Mouse (Mus musculus): ENCODE measurements at regions not wholly inside any gene's neighbourhood (a gene's known extent, or its start where the extent isn't known, plus 50 kb on each side); places are given as distances from the start of the nearest gene placed in this dataset.
"Not testable (repeated sequence)": the region's sequence is repeated elsewhere in the genome, so short reads cannot be mapped to it uniquely, and the experiment has no call there.

DNA sequence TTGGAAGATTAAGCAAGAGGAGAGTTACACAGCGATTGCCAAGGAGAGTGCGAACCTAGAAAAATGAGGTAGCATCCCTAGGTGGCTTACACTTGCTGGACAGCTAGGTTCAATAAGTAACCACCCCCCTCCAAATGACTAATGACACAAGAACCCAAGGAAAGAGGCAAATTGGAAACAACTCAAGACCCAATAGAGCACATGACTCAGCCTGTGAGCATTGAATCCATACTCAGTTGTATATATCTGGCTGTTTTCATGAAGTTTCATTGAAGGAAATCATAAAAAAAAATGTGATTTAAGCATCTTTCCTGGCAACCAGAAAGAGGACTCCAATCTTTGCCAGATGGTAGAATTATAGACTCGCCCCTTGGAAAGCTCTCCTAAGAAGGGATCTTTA is 84.3 kb upstream of the Rmdn2 start:
- H3K4me3 ChIP-seq (replicated peaks; ENCODE audit: low read length): no peak overlapping the region
- no peaks in the 10 kb centered on the region for H3K27me3 ChIP-seq (replicated peaks; ENCODE audit: control insufficient read depth, insufficient read depth, low read length)
- no peak for ATAC-seq
- no peaks in the 10 kb centered on the region for H3K4me1 ChIP-seq (replicated peaks; ENCODE audit: control insufficient read depth, insufficient read depth, low read length)
- H3K9me3 ChIP-seq (ENCODE audit: control insufficient read depth, low read length): no peaks in the 10 kb centered on the region
- H3K27ac ChIP-seq (ENCODE audit: low read length): no peak overlapping the region
- no peak overlapping the region for H3K9ac ChIP-seq (replicated peaks; ENCODE audit: low read depth, low read length)
- no peak overlapping the region for H3K4me2 ChIP-seq (ENCODE audit: low read length)
- H3K36me3 ChIP-seq (ENCODE audit: control insufficient read depth, insufficient read depth): no peaks in the 10 kb centered on the region
- WGBS: 91% methylated on average over 3 of the region's 3 CpGs

DNA sequence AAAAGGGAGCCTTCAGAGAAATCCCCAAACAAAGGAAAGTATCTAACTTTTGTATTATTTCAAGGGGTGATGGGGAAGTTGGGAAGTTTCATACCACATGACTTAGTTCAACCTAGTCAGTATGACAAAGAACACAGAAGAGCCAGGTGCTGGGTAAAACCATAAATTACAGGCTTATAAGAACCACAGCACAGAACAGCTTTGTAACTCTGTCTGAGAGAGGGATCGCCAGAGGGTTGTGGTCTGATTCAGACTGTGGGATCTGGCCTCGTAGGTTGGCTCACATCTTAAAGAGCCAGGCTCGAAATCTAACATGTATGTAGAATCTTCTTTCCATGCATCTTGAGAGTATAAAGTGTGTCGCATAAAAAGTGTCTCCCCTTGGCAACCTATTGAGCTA is 75.1 kb upstream of the Rmdn2 start:
- H3K36me3 ChIP-seq (ENCODE audit: control insufficient read depth, insufficient read depth): no peaks in the 10 kb centered on the region
- ATAC-seq: no peak
- no peak overlapping the region for H3K27ac ChIP-seq (ENCODE audit: low read length)
- no peak overlapping the region for H3K4me3 ChIP-seq (replicated peaks; ENCODE audit: low read length)
- WGBS: 80% methylated on average over 4 of the region's 4 CpGs
- H3K9ac ChIP-seq (replicated peaks; ENCODE audit: low read depth, low read length): no peak overlapping the region
- H3K4me2 ChIP-seq (ENCODE audit: low read length): no peak overlapping the region
- H3K9me3 ChIP-seq (ENCODE audit: control insufficient read depth, low read length): no peaks in the 10 kb centered on the region
- H3K27me3 ChIP-seq (replicated peaks; ENCODE audit: control insufficient read depth, insufficient read depth, low read length): no peaks in the 10 kb centered on the region
- H3K4me1 ChIP-seq (replicated peaks; ENCODE audit: control insufficient read depth, insufficient read depth, low read length): no peaks in the 10 kb centered on the region

DNA sequence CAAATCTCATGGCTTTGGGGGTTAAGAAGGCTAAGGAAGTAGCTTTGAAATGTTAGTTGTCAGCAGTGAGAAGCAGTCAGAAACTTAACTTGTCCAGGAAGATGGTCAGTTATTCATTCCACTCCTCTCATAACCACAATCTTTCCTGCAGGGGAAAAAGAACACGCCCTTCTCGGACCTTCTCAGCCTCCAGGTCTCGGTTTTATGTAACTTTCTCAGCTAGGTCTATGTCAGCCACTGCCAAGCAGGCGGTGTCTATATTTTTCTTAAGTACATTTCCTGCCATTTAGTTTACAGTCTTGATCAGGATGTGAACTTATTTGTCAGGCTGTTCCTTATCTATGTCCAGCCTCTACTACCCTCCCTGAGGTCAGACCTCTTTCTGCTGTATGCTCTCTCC is 72.9 kb upstream of the Rmdn2 start:
- no peaks in the 10 kb centered on the region for H3K36me3 ChIP-seq (ENCODE audit: control insufficient read depth, insufficient read depth)
- peaks cover under 1% of the 10 kb centered on the region; the same call in 1 of the 2 replicates for H3K4me1 ChIP-seq (replicated peaks; ENCODE audit: control insufficient read depth, insufficient read depth, low read length)
- ATAC-seq: no peak
- no peak overlapping the region for H3K27ac ChIP-seq (ENCODE audit: low read length)
- H3K27me3 ChIP-seq (replicated peaks; ENCODE audit: control insufficient read depth, insufficient read depth, low read length): no peaks in the 10 kb centered on the region
- H3K9me3 ChIP-seq (ENCODE audit: control insufficient read depth, low read length): no peaks in the 10 kb centered on the region
- 88% methylated on average over 4 of the region's 4 CpGs for WGBS
- H3K9ac ChIP-seq (replicated peaks; ENCODE audit: low read depth, low read length): no peak overlapping the region
- H3K4me3 ChIP-seq (replicated peaks; ENCODE audit: low read length): no peak overlapping the region
- no peak overlapping the region for H3K4me2 ChIP-seq (ENCODE audit: low read length)

DNA sequence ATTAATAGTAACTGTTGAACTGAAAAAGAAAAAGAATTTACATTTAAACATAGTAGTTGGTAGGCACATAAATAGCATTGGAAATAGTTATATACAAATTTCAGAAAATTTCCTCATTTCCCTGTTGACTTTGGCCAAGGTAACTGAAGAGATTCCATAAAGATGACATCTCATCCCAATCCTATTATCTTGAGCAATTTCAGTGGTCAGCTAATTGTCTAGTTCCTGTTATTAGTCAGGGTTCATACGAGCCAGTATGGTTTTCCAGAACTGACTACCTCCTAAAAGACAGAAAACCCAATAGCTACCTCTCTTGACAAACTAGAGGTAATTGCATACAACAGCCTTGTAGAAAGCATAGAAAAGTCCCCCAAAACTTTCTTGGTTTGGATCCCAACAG is 71.6 kb upstream of the Rmdn2 start:
- 73% methylated on average over 1 of the region's 1 CpGs for WGBS
- no peak overlapping the region for H3K4me2 ChIP-seq (ENCODE audit: low read length)
- no peaks in the 10 kb centered on the region for H3K36me3 ChIP-seq (ENCODE audit: control insufficient read depth, insufficient read depth)
- H3K9me3 ChIP-seq (ENCODE audit: control insufficient read depth, low read length): no peaks in the 10 kb centered on the region
- no peaks in the 10 kb centered on the region for H3K27me3 ChIP-seq (replicated peaks; ENCODE audit: control insufficient read depth, insufficient read depth, low read length)
- no peak overlapping the region for H3K4me3 ChIP-seq (replicated peaks; ENCODE audit: low read length)
- ATAC-seq: no peak
- no peak overlapping the region for H3K9ac ChIP-seq (replicated peaks; ENCODE audit: low read depth, low read length)
- peaks cover 8% of the 10 kb centered on the region; the same call in 1 of the 2 replicates for H3K4me1 ChIP-seq (replicated peaks; ENCODE audit: control insufficient read depth, insufficient read depth, low read length)
- H3K27ac ChIP-seq (ENCODE audit: low read length): no peak overlapping the region

GRCm38 (mm10) chr17:79540511-79540910 is 71.2 kb upstream of the Rmdn2 start:
- no peaks in the 10 kb centered on the region for H3K36me3 ChIP-seq (ENCODE audit: control insufficient read depth, insufficient read depth)
- H3K4me3 ChIP-seq (replicated peaks; ENCODE audit: low read length): no peak overlapping the region
- H3K4me1 ChIP-seq (replicated peaks; ENCODE audit: control insufficient read depth, insufficient read depth, low read length): peaks cover 8% of the 10 kb centered on the region; the same call in 1 of the 2 replicates
- ATAC-seq: no peak
- H3K4me2 ChIP-seq (ENCODE audit: low read length): no peak overlapping the region
- 96% methylated on average over 2 of the region's 2 CpGs for WGBS
- H3K27me3 ChIP-seq (replicated peaks; ENCODE audit: control insufficient read depth, insufficient read depth, low read length): no peaks in the 10 kb centered on the region
- no peak overlapping the region for H3K27ac ChIP-seq (ENCODE audit: low read length)
- H3K9me3 ChIP-seq (ENCODE audit: control insufficient read depth, low read length): no peaks in the 10 kb centered on the region
- H3K9ac ChIP-seq (replicated peaks; ENCODE audit: low read depth, low read length): no peak overlapping the region

DNA sequence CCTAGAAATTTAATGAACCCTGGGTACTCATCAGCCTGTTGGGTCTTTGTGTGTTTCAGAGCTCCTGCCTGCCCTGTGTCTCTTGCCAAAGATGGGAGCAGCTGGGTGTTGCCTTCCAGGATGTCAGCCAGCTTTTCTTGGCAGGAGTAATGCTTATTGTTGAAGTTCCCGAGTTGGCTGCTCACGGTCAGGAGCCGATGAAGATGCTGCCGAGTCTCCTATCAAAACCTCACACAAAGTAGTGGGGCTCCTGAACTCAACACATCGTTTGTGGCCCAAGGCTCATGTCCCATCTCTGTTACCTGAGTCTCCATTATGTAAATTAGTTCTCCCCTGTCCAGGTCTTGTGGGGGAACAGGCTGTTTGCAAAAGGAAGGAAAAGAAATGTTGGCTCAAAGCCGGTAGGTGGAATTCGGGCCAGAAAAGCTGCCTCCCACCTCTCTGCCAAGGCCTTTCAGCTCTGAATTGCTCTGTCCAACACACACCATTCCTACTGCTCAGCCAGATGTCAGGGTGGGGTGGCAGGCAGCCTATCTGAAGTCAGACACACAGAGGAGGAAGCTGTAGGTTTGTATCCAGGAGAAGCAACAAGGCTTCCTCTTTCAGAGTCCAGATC is 67.6 kb upstream of the Rmdn2 start:
- H3K9ac ChIP-seq (replicated peaks; ENCODE audit: low read depth, low read length): no peak overlapping the region
- peak; percentile 79 for ATAC-seq
- H3K27ac ChIP-seq (ENCODE audit: low read length): no peak overlapping the region
- no peaks in the 10 kb centered on the region for H3K36me3 ChIP-seq (ENCODE audit: control insufficient read depth, insufficient read depth)
- peaks cover 8% of the 10 kb centered on the region; the same call in 1 of the 2 replicates for H3K4me1 ChIP-seq (replicated peaks; ENCODE audit: control insufficient read depth, insufficient read depth, low read length)
- H3K27me3 ChIP-seq (replicated peaks; ENCODE audit: control insufficient read depth, insufficient read depth, low read length): no peaks in the 10 kb centered on the region
- H3K9me3 ChIP-seq (ENCODE audit: control insufficient read depth, low read length): no peaks in the 10 kb centered on the region
- 61% methylated on average over 7 of the region's 7 CpGs for WGBS
- no peak overlapping the region for H3K4me2 ChIP-seq (ENCODE audit: low read length)
- no peak overlapping the region for H3K4me3 ChIP-seq (replicated peaks; ENCODE audit: low read length)

DNA sequence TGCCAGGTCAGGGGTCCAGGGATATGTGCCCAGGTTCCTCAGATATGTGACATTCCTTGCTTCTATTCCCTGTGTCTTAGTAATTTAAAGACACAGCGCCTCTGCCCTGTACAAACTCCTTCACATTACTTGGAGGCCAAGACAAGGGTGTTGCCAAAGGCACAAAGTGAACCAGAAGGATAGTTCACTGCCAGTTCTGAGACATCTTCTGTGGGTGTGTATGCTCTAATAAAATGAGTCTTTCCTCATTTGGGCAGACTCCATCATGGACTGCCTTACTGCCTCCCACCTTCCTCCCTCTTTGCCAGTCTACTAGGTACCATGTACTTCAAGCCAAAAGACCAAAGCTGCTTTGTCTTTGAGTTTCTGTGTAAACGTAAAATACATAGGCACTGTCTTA is 65.8 kb upstream of the Rmdn2 start:
- peaks cover 8% of the 10 kb centered on the region; the same call in 1 of the 2 replicates for H3K4me1 ChIP-seq (replicated peaks; ENCODE audit: control insufficient read depth, insufficient read depth, low read length)
- H3K9ac ChIP-seq (replicated peaks; ENCODE audit: low read depth, low read length): no peak overlapping the region
- H3K27me3 ChIP-seq (replicated peaks; ENCODE audit: control insufficient read depth, insufficient read depth, low read length): no peaks in the 10 kb centered on the region
- no peak overlapping the region for H3K4me2 ChIP-seq (ENCODE audit: low read length)
- no peak overlapping the region for H3K27ac ChIP-seq (ENCODE audit: low read length)
- H3K9me3 ChIP-seq (ENCODE audit: control insufficient read depth, low read length): no peaks in the 10 kb centered on the region
- no peak for ATAC-seq
- no peaks in the 10 kb centered on the region for H3K36me3 ChIP-seq (ENCODE audit: control insufficient read depth, insufficient read depth)
- 89% methylated on average over 2 of the region's 2 CpGs for whole genome bisulfite sequencing
- no peak overlapping the region for H3K4me3 ChIP-seq (replicated peaks; ENCODE audit: low read length)

DNA sequence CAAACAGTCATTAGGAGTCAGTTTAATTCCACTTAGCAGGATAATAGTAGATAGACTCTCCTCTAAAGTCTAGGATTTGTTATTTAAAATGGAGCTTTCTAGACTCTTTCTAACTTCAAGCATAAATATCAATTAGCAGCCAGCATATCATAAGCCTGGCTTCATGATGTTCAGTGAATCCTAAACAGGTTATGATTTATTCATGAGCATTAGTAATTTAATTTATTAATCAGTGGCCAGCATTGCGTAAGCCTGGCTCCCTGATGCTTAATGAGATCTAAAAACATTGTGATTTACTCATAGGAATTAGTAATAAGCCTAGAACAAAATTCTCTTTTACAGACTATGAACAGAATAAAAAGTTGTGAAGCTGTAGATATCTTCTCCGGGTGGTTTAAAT is 64.6 kb upstream of the Rmdn2 start:
- H3K4me1 ChIP-seq (replicated peaks; ENCODE audit: control insufficient read depth, insufficient read depth, low read length): peaks cover 8% of the 10 kb centered on the region; the same call in 1 of the 2 replicates
- no peak overlapping the region for H3K9ac ChIP-seq (replicated peaks; ENCODE audit: low read depth, low read length)
- H3K4me3 ChIP-seq (replicated peaks; ENCODE audit: low read length): no peak overlapping the region
- ATAC-seq: no peak
- no peak overlapping the region for H3K27ac ChIP-seq (ENCODE audit: low read length)
- no peaks in the 10 kb centered on the region for H3K9me3 ChIP-seq (ENCODE audit: control insufficient read depth, low read length)
- WGBS: 57% methylated on average over 2 of the region's 2 CpGs
- no peaks in the 10 kb centered on the region for H3K36me3 ChIP-seq (ENCODE audit: control insufficient read depth, insufficient read depth)
- H3K4me2 ChIP-seq (ENCODE audit: low read length): no peak overlapping the region
- no peaks in the 10 kb centered on the region for H3K27me3 ChIP-seq (replicated peaks; ENCODE audit: control insufficient read depth, insufficient read depth, low read length)

GRCm38 (mm10) chr17:79547524-79547923 is 64.1 kb upstream of the Rmdn2 start:
- no peak for ATAC-seq
- peaks cover 8% of the 10 kb centered on the region; the same call in 1 of the 2 replicates for H3K4me1 ChIP-seq (replicated peaks; ENCODE audit: control insufficient read depth, insufficient read depth, low read length)
- H3K4me2 ChIP-seq (ENCODE audit: low read length): no peak overlapping the region
- H3K27me3 ChIP-seq (replicated peaks; ENCODE audit: control insufficient read depth, insufficient read depth, low read length): no peaks in the 10 kb centered on the region
- no peaks in the 10 kb centered on the region for H3K9me3 ChIP-seq (ENCODE audit: control insufficient read depth, low read length)
- WGBS: 86% methylated on average over 3 of the region's 3 CpGs
- H3K27ac ChIP-seq (ENCODE audit: low read length): no peak overlapping the region
- H3K36me3 ChIP-seq (ENCODE audit: control insufficient read depth, insufficient read depth): no peaks in the 10 kb centered on the region
- no peak overlapping the region for H3K4me3 ChIP-seq (replicated peaks; ENCODE audit: low read length)
- no peak overlapping the region for H3K9ac ChIP-seq (replicated peaks; ENCODE audit: low read depth, low read length)

GRCm38 (mm10) chr17:79550409-79550808 is 61.3 kb upstream of the Rmdn2 start:
- H3K4me1 ChIP-seq (replicated peaks; ENCODE audit: control insufficient read depth, insufficient read depth, low read length); H3K4me3 ChIP-seq (replicated peaks; ENCODE audit: low read length); H3K9me3 ChIP-seq (ENCODE audit: control insufficient read depth, low read length); H3K9ac ChIP-seq (replicated peaks; ENCODE audit: low read depth, low read length); H3K4me2 ChIP-seq (ENCODE audit: low read length); H3K36me3 ChIP-seq (ENCODE audit: control insufficient read depth, insufficient read depth); H3K27ac ChIP-seq (ENCODE audit: low read length); H3K27me3 ChIP-seq (replicated peaks; ENCODE audit: control insufficient read depth, insufficient read depth, low read length): not testable (repeated sequence)
- peak; percentile 72 for ATAC-seq
- 53% methylated on average over 1 of the region's 1 CpGs for whole genome bisulfite sequencing
